Mouse (Mus musculus) cerebellum, adult 18-20 months (tissue): ENCODE results near the gene Ubxn2a.
"Not testable (repeated sequence)": the region's sequence is repeated elsewhere in the genome, so short reads cannot be mapped to it uniquely, and the experiment has no call there.

Source experiments
- DNase-seq, 2 experiments: peaks; one replicate each; pipeline ENCODE4 v3.0.0; 2021

The Ubxn2a gene

GRCm38 (mm10) chr12:4906951-4907906 is at the start of gene Ubxn2a:
Gene Ubxn2a, minus strand, starts transcription at chr12:4907705.
- DNase-seq: peak; percentile 95 to 99

GRCm38 (mm10) chr12:4953156-4953555 is 45.7 kb upstream of the Ubxn2a start:
- DNase-seq: no peak

GRCm38 (mm10) chr12:4952272-4952671 is 44.8 kb upstream of the Ubxn2a start:
- DNase-seq: no peak

- DNase-seq: no peak
These were observed 23.5 kb upstream of the Ubxn2a start for GRCm38 (mm10) chr12:4930820-4931548.

GRCm38 (mm10) chr12:4928197-4928596 is 20.7 kb upstream of the Ubxn2a start:
- no peak for DNase-seq

GRCm38 (mm10) chr12:4917805-4918591 is 10.5 kb upstream of the Ubxn2a start:
- peak; percentile 59 to 80 for DNase-seq

- peak; percentile 98 to 100 for DNase-seq
These were observed 9.7 kb upstream of the Ubxn2a start, which contains the start of gene Atad2b for GRCm38 (mm10) chr12:4916994-4917804. Gene Atad2b, plus strand, starts transcription at chr12:4917353.

- DNase-seq: no peak
These were observed 7.4 kb upstream of the Ubxn2a start for GRCm38 (mm10) chr12:4914944-4915343.

- no peak for DNase-seq
These were observed 6.9 kb upstream of the Ubxn2a start for GRCm38 (mm10) chr12:4914441-4914840.

GRCm38 (mm10) chr12:4911716-4912115 is 4.2 kb upstream of the Ubxn2a start:
- no peak for DNase-seq

GRCm38 (mm10) chr12:4910496-4910895 is 3.0 kb upstream of the Ubxn2a start:
- DNase-seq: not testable (repeated sequence)

- no peak for DNase-seq
These were observed 886 bp upstream of the Ubxn2a start for GRCm38 (mm10) chr12:4908391-4908790.

- DNase-seq: no peak
These were observed 1.0 kb downstream of the Ubxn2a start for GRCm38 (mm10) chr12:4906476-4906875.

- DNase-seq: peak; percentile 15 to 21
These were observed 1.6 kb downstream of the Ubxn2a start for GRCm38 (mm10) chr12:4905946-4906345.

GRCm38 (mm10) chr12:4898024-4898423 is 9.5 kb downstream of the Ubxn2a start:
- no peak for DNase-seq

- no peak for DNase-seq
These were observed 17.6 kb downstream of the Ubxn2a start for GRCm38 (mm10) chr12:4889891-4890290.

- no peak for DNase-seq
These were observed 18.3 kb downstream of the Ubxn2a start for GRCm38 (mm10) chr12:4889251-4889650.

- no peak for DNase-seq
These were observed 18.8 kb downstream of the Ubxn2a start for GRCm38 (mm10) chr12:4888739-4889138.

GRCm38 (mm10) chr12:4886581-4886980 is 20.9 kb downstream of the Ubxn2a start:
- DNase-seq: not testable (repeated sequence)

GRCm38 (mm10) chr12:4885062-4885461 is 22.4 kb downstream of the Ubxn2a start:
- no peak for DNase-seq

- DNase-seq: no peak
These were observed 25.4 kb downstream of the Ubxn2a start for GRCm38 (mm10) chr12:4882086-4882485.

GRCm38 (mm10) chr12:4879048-4879447 is 28.5 kb downstream of the Ubxn2a start:
- no peak for DNase-seq
